Mouse (Mus musculus): ENCODE measurements around the gene Sall1.

Gene Sall1

DNA sequence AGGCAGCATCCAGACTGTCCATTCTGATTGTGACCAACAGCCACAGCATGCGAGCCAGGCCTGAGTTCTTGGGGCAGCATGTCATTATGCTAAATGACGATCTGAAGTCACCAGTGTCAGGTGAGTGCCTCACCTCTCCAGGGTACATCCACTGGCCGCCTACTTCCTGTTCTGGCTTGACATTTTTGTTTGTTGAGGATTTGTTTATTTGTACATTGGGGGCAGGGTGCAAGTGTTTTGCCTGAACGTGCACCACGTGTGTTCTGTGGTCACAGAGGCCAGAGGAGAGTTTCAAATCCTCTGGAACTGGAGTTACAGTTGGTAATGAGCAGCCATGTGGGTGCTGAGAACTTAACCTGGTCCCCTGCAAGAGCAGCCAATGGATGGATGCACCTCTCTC, 60.5 kb downstream of the Sall1 start:
- no peak for TF ChIP-seq GATA4 (IDR thresholded peaks at IDR 0.05; ENCODE audit: insufficient replicate concordance, low read length)
